Mouse (Mus musculus) mammary gland, adult 2 months (tissue): Measurements from ENCODE around the gene Klf4. TPM values are rescaled to one million over a fixed set of nuclear protein-coding genes. Genes with fewer than 3 reads are reported as not detected.

Experiments
- polyA plus RNA-seq: library from polyadenylated mRNA; depleted of rRNA; stranded (reverse); fragments of >200 nt; gene quantifications from 2 replicates; pipeline ENCODE4 v1.2.3, GENCODE M21; 2012; ENCODE audit warnings: low replicate concordance; rRNA removed

Gene Klf4
- polyA plus RNA-seq: 48.3 and 98.5 TPM in 2 replicates

DNA sequence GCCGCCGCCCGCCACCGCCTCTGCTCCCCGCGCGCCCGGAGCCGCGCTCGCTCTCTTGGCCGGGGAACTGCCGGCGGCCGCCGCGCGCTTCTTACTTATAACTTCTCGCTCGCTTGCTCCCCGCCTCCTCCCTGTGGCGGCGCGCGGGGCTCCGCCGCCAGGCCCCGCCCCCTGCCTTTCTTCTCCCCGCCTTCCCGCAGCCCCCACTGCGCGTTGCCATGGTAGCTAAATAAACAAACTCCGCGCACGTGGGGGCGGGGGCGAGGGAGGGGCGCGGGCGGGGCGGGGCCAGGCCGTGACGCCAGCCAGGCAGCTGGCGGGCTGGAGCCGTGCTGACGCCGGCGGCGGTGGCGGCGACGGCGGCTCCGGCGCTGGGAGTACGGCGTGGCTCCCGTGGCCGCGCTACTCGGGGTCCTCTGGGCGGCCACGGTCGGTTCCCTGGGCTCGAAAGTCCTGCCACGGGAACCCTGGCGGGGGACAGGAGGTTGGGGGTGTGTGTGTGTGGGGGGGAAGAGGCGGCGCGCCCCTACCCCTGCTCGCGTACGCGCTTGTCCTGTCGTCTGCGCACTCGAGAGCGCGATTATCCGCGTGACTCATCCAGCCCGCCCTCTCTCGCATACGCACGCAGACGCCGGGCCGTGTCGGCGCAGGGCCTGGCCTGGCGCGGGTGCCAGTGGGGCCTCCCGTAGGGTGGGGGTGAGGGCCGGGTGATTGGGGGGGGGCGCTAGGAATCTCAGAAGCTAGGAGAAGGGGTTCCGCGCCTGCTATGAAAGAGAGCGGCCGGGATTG is at the start of gene Klf4:
Gene Klf4, minus strand, starts transcription at position 60 of the 789 bp plus-strand sequence.

Other genes starting within 250 kb of the Klf4 start
- 123 and 361 TPM in 2 replicates for gene Rad23b, start 182.4 kb downstream of the Klf4 start, polyA plus RNA-seq